Mouse (Mus musculus): ENCODE measurements around the gene Fam76b. TPM values are rescaled to one million over a fixed set of nuclear protein-coding genes. Genes with fewer than 3 reads are reported as not detected.
A peak's percentile ranks its signal among the peaks of the same experiment; 100 is the strongest.
"Not testable (repeated sequence)": the region's sequence is repeated elsewhere in the genome, so short reads cannot be mapped to it uniquely, and the experiment has no call there.

Fam76b gene
- 21.8 and 22.9 TPM in 2 replicates for polyA plus RNA-seq (2012; rRNA removed)

DNA sequence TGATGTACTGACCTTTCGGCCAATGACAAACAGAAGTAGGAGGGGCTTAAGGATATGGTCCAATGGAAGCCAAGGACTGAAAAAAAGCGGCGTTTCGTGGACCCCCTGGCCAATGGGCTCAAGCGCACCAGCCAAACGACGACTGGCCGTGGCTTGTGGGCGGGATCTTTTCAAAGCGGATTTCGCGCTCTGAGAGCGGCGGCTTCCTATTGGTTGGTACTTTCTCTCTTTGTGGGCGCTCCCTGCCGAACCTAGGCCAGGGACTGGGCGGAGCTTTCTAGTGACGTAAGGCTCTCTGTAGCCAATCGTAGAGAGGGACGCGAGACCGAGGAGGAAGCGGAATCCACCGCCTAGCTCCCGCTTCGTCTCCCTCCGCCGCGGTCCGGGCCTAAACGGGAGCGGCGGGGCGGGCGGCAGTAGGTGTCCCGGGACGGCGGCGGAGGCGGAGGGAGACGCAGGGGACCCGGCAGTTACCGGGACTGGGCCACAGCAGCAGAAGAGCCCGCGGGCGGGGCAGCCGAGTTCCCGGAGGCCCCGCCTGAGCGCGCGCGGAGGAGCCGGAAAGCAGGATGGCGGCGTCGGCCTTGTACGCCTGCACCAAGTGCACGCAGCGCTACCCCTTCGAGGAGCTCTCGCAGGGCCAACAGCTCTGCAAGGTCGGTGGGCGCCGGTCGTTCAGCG is at the start of gene Fam76b:
Gene Fam76b, plus strand, starts transcription at position 311 of the 681 bp plus-strand sequence.
- peaks cover 3% of the 10 kb centered on the region for H3K4me1 ChIP-seq (ENCODE audit: control insufficient read depth, insufficient read depth, low read length)
- WGBS: under 1% methylated on average over 64 of the region's 67 CpGs
- no peak for TF ChIP-seq CTCF (IDR thresholded peaks at IDR 0.05; ENCODE audit: borderline replicate concordance, insufficient read depth, low read depth, low read length)
- TF ChIP-seq POLR2A (IDR thresholded peaks at IDR 0.05; ENCODE audit: borderline replicate concordance, insufficient read depth, low read length): peak; percentile 58; the same call in 1 of the 2 replicates
- no peaks in the 10 kb centered on the region for H3K27me3 ChIP-seq (ENCODE audit: control insufficient read depth, insufficient read depth, low read length)
- DNase-seq: peak; percentile 100
- H3K4me3 ChIP-seq (replicated peaks; ENCODE audit: insufficient read depth, low read depth, low read length): peak within 1 kb of the TSS; percentile 75
- peak within 1 kb of the TSS; percentile 82 for H3K27ac ChIP-seq (ENCODE audit: insufficient read depth, low read length)

DNA sequence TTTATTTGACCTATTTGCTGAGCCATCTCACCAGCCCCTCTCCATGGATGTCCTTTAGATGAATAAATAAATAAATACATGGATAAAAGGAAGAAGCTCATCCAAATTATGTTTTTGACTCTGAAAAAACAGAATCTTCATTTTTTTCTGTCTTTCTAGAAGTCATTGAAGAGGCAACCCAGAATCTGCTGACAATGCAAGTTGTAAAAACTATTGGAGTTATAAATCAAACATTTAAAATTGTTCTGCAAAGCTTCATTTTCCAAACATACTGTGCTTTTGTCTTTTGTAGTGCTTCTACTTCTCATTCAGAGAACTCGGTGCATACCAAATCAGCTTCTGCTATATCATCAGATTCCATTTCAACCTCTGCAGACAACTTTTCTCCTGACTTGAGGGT is 45.5 kb upstream of the Fam76b start:
- H3K4me1 ChIP-seq (ENCODE audit: control insufficient read depth, insufficient read depth, low read length): no peaks in the 10 kb centered on the region
- H3K27ac ChIP-seq (ENCODE audit: insufficient read depth, low read length): no peak overlapping the region
- H3K27me3 ChIP-seq (ENCODE audit: control insufficient read depth, insufficient read depth, low read length): no peaks in the 10 kb centered on the region
- DNase-seq: no peak
- H3K4me3 ChIP-seq (replicated peaks; ENCODE audit: insufficient read depth, low read depth, low read length): no peak overlapping the region
- TF ChIP-seq POLR2A (IDR thresholded peaks at IDR 0.05; ENCODE audit: borderline replicate concordance, insufficient read depth, low read length) (no peak), CTCF (IDR thresholded peaks at IDR 0.05; ENCODE audit: borderline replicate concordance, insufficient read depth, low read depth, low read length) (no peak)
- WGBS: 96% methylated on average over 1 of the region's 1 CpGs

DNA sequence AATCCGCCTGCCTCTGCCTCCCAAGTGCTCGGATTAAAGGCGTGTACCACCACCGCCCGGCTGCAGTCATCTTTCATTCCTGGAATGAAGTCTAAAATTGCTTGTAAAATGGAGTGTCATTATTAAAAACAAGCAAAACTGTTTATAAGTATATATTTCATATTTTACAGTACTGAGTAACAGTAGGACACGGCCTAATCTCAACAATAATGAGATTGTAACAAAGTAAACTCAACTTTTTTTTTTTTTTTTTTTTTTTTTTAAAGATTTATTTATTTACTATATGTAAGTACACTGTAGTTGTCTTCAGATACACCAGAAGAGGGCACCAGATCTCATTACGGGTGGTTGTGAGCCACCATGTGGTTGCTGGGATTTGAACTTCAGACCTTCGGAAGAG is 36.7 kb upstream of the Fam76b start:
- H3K4me3 ChIP-seq (replicated peaks; ENCODE audit: insufficient read depth, low read depth, low read length); H3K27ac ChIP-seq (ENCODE audit: insufficient read depth, low read length); H3K4me1 ChIP-seq (ENCODE audit: control insufficient read depth, insufficient read depth, low read length); DNase-seq; H3K27me3 ChIP-seq (ENCODE audit: control insufficient read depth, insufficient read depth, low read length): not testable (repeated sequence)
- WGBS: 97% methylated on average over 8 of the region's 8 CpGs

DNA sequence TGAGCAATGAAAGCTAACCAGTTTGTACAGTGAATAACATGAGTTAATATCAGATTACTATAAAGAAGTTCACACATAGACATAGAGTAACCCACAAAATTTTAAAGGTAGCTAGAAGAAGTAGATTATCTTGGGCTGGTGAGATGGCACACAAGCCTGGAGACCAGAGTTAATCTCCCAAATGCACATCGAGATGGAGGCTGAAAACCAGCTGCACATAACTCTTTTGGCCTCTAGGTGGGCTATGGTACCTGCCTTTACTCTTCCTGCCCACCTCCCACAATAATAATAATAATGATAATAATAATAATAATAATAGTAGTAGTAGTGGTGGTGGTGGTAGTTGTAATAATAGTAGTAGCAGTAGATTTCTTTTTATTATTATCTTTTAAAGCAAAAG is 33.2 kb upstream of the Fam76b start:
- no peak for TF ChIP-seq CTCF (IDR thresholded peaks at IDR 0.05; ENCODE audit: borderline replicate concordance, insufficient read depth, low read depth, low read length)
- no peak for TF ChIP-seq POLR2A (IDR thresholded peaks at IDR 0.05; ENCODE audit: borderline replicate concordance, insufficient read depth, low read length)
- Histone ChIP-seq H3K4me3 (replicated peaks; ENCODE audit: insufficient read depth, low read depth, low read length) (no peak overlapping the region), H3K4me1 (ENCODE audit: control insufficient read depth, insufficient read depth, low read length) (no peaks in the 10 kb centered on the region), H3K27ac (ENCODE audit: insufficient read depth, low read length) (no peak overlapping the region), H3K27me3 (ENCODE audit: control insufficient read depth, insufficient read depth, low read length) (no peaks in the 10 kb centered on the region)
- no peak for DNase-seq
- WGBS: 63% methylated on average over 1 of the region's 1 CpGs

DNA sequence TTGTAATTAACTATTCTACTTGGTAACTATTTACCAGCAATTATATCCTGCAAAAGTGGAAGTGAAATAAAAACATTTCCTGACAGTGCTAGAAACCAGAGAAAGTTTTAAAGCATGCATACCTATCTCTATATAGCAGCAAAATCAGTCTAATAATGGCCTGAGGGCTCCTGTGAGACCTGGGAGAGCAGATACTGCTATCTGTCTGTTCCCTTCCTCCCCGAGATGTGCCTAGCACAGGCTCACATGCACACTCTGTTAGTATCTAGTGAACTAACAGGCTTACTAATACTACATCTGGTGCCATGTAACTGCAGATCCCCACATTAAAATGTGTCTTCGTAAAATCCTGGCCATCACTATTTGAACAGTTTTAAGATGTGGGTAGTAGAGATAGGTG is 32.8 kb upstream of the Fam76b start:
- Histone ChIP-seq H3K4me1 (ENCODE audit: control insufficient read depth, insufficient read depth, low read length) (no peaks in the 10 kb centered on the region), H3K27me3 (ENCODE audit: control insufficient read depth, insufficient read depth, low read length) (no peaks in the 10 kb centered on the region), H3K4me3 (replicated peaks; ENCODE audit: insufficient read depth, low read depth, low read length) (no peak overlapping the region), H3K27ac (ENCODE audit: insufficient read depth, low read length) (no peak overlapping the region)
- DNase-seq: no peak
- no peak for TF ChIP-seq POLR2A (IDR thresholded peaks at IDR 0.05; ENCODE audit: borderline replicate concordance, insufficient read depth, low read length)
- no peak for TF ChIP-seq CTCF (IDR thresholded peaks at IDR 0.05; ENCODE audit: borderline replicate concordance, insufficient read depth, low read depth, low read length)
- WGBS: 93% methylated on average over 2 of the region's 2 CpGs

DNA sequence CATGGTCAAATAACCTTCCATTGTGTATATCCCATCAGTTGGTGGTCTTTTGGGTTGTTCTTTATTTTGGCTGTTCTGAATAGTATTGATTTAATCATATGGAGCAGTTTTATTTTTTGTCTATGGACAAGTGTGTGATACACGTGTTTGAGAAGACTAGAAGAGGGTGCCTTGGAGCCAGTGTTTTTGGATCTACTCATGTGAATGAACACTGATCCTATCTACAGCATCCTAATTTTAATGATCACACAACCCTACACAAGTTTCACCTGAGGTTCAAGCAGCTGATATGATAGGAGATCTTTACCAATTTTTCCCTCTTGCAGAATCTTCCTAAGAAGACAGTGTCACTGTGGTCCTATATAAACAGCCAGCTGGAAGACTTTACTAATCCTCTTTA is 23.0 kb upstream of the Fam76b start:
- H3K27me3 ChIP-seq (ENCODE audit: control insufficient read depth, insufficient read depth, low read length): no peaks in the 10 kb centered on the region
- H3K27ac ChIP-seq (ENCODE audit: insufficient read depth, low read length): no peak overlapping the region
- TF ChIP-seq POLR2A (IDR thresholded peaks at IDR 0.05; ENCODE audit: borderline replicate concordance, insufficient read depth, low read length) (no peak), CTCF (IDR thresholded peaks at IDR 0.05; ENCODE audit: borderline replicate concordance, insufficient read depth, low read depth, low read length) (no peak)
- no peak for DNase-seq
- WGBS: 58% methylated on average over 1 of the region's 1 CpGs
- no peak overlapping the region for H3K4me3 ChIP-seq (replicated peaks; ENCODE audit: insufficient read depth, low read depth, low read length)
- H3K4me1 ChIP-seq (ENCODE audit: control insufficient read depth, insufficient read depth, low read length): no peaks in the 10 kb centered on the region

DNA sequence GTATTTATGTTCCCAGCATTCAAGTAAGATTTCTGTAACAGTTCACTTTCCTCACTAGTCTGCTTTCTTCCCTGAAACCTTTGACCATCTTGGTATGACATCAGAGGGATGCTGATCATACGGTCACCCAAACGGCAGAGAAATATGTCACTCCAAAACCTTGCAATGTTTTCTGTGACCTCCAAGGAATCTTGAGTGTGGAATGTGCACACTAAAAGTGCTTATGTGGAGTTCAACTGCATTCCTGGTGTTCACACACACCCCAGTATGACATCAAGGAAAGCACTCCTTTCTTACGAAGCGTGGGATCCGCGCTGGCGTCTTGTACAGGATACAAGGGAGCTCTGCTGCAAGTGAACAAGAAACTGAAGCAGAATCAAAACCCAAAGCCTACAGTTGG is 20.7 kb upstream of the Fam76b start:
- no peak overlapping the region for H3K27ac ChIP-seq (ENCODE audit: insufficient read depth, low read length)
- H3K4me1 ChIP-seq (ENCODE audit: control insufficient read depth, insufficient read depth, low read length): no peaks in the 10 kb centered on the region
- 93% methylated on average over 7 of the region's 7 CpGs for WGBS
- H3K27me3 ChIP-seq (ENCODE audit: control insufficient read depth, insufficient read depth, low read length): no peaks in the 10 kb centered on the region
- TF ChIP-seq POLR2A (IDR thresholded peaks at IDR 0.05; ENCODE audit: borderline replicate concordance, insufficient read depth, low read length) (no peak), CTCF (IDR thresholded peaks at IDR 0.05; ENCODE audit: borderline replicate concordance, insufficient read depth, low read depth, low read length) (no peak)
- H3K4me3 ChIP-seq (replicated peaks; ENCODE audit: insufficient read depth, low read depth, low read length): no peak overlapping the region
- DNase-seq: no peak

DNA sequence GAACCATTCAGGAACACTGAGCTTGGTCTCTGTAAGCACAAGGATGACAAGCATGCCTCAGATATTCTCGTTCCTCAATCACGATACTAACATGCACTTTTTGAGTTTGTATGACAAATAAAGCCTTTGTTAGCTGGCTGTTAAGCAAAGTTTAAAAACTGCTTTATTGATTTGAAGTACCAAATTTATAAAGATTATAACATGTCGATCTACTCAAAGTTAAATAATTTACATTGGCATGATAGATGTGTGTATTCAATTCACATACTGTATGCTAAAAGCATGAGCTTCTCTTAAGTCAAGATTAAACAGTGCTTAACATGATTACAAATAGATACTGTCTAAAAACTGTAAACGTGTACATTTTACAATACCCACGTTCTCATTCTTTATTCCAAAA is 19.9 kb upstream of the Fam76b start:
- no peak for TF ChIP-seq POLR2A (IDR thresholded peaks at IDR 0.05; ENCODE audit: borderline replicate concordance, insufficient read depth, low read length)
- 90% methylated on average over 5 of the region's 5 CpGs for WGBS
- no peaks in the 10 kb centered on the region for H3K27me3 ChIP-seq (ENCODE audit: control insufficient read depth, insufficient read depth, low read length)
- no peak overlapping the region for H3K27ac ChIP-seq (ENCODE audit: insufficient read depth, low read length)
- DNase-seq: no peak
- no peaks in the 10 kb centered on the region for H3K4me1 ChIP-seq (ENCODE audit: control insufficient read depth, insufficient read depth, low read length)
- H3K4me3 ChIP-seq (replicated peaks; ENCODE audit: insufficient read depth, low read depth, low read length): no peak overlapping the region
